Mouse (Mus musculus) T-cell, adult 66 days (primary cell): Measurements from ENCODE around the gene Susd1. TPM values are rescaled to one million over a fixed set of nuclear protein-coding genes. Genes with fewer than 3 reads are reported as not detected.

Experiments used
- total RNA-seq, 2 experiments: library from RNA; stranded (reverse); gene quantifications; 3 replicates in 1 of 2; 4 replicates in 1 of 2; pipeline ENCODE4 v1.2.4; 2023

The Susd1 gene
- total RNA-seq: 10 to 100 TPM in 1 of 2 experiments, 1 to 10 TPM in 1; 6.5 to 10.3 TPM

DNA sequence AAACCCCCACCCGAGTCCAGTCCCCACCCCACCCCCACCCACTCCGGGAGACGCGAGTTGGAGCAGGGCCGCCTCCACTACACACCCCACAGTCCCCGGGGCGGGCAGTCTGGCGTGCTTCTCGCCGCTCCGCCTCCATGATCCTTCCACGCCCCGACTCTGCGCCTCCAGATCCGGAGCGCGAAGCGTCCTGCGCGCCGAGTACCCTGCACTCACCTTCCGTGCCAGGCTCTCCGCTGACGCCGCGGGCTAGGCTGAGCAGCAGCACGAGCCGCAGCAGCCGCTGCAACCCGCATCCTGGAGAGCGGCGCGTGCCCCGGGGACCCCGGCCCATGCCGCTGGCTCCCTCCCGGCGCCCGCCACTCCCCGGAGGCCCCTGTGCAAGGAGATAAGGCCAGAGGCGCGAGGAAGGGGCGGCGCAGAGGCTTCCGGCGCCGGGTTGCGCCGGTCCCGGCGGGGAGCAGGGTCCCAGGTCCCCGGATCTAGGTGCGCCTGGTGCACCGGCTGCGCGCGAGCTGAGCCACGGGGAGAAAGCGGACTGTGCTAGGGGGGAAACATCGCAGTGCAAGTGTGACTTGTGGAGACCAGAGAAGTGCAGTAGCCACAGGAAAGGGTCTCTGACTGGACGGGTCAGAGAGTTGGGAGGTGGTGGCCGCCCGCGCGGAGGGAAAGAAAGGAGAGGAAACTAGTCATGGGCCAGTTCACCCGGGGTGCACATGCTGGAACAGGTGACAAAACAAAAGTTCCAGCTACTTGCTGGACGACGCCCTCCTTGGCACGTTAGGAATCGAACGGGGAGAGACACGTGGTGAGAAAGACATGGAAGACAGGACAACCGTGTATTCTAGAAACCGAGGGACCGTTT is at the start of gene Susd1:
Gene Susd1 (minus strand): TSS at position 644 of the 865 bp plus-strand sequence.

Other genes starting within 250 kb of the Susd1 start
- gene Ugcg, start 249.4 kb downstream of the Susd1 start, total RNA-seq: 100 to 1,000 TPM; 226 to 268 TPM
- gene Ptbp3, start 110.7 kb upstream of the Susd1 start, total RNA-seq: 100 to 1,000 TPM; 236 to 237 TPM
- gene Hsdl2, start 142.9 kb upstream of the Susd1 start, total RNA-seq: 10 to 100 TPM; 26.7 to 32.0 TPM
- 10 to 100 TPM in 1 of 2 experiments, 1 to 10 TPM in 1; 5.8 to 10.4 TPM for gene E130308A19Rik, start 187.6 kb upstream of the Susd1 start, total RNA-seq